Mouse (Mus musculus) ovary, adult 18-20 months (tissue): Measurements from ENCODE around the gene Fam166a.

Source experiments
- DNase-seq: peaks from one replicate; pipeline ENCODE4 v3.0.0; 2022; ENCODE audit warnings: low spot score, mixed read lengths

The Fam166a gene

DNA sequence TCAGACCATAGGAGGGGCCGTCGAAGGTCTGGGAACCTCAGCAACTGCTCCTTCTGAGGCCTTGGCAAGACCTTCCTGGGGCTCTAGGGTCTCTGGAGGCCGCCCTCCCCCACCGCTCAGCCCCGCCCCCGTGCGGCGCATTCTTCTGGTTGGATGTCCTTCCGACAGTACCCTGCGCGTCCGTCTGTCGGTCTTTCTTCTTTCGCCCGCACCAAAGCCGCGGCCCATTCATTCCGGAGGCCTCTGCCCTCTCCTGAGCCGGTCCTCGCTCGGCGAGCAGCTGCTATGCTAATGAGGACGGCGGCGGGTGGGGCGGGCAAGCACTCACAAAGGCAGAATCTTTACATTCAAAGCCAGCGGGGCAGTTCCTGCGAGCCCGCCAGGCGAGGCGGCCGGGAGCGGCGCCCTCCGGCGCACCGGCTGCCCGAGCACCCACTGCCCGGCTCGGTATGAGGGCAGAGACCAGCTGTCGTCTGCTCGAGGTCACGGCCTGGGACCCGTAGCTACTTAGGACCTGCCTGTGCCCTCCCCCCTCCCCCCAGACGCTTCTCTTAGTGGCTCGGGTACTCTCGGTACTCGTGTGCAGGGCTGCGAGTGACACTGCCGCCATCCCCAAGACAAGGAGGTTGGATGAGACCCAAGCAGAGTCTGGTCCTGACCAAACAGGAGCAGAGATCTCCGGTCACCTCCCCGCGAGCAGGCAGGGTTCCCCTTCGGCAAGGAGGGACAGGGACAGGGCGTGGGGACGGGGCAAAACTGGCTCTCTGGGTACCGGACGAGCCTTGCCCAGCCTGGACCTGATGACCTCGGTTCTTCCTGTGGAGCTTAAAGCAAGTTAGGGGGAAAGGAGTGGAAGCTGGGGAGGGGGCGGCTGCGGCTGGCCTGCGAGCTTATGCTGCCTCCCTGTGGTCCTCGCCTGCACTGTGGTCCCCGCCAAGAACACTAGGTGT, 32.6 kb upstream of the Fam166a start:
- DNase-seq: no peak

DNA sequence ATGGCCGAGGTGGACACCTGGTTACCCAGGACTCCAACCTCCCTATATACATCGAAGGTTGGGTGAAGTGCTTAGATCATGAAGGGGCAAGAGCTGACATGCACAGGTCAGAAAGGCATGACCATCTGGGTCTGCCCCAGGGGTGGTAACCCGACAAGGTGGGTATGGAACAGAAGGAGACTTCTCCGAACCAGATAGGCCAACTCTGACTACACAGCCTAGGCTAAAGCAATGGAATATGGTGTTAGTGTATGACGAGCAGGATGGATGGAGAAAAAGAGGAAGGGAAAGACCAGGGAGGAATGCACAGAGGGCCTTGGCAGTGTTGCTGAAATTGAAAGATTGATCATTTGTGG, 32.0 kb upstream of the Fam166a start:
- no peak for DNase-seq

DNA sequence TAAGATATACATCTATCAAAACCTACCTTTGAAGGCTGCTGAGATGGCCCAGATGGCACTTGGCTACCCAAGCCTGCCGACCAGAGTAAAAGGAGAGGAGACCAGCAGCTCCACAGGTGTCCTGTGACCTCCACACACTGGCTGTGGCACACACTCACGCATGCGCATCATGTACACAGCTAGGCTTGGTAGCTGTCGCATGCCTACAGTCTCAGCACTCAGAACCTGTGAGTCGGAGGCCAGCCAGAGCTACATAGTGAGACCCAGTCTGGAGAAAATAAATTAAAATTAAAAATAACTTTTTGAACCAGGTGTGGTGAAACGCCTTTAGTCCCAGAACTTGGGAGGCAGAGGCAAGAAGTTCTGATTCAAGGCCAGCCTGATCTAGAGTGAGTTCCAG, 30.7 kb upstream of the Fam166a start:
- DNase-seq: no peak

DNA sequence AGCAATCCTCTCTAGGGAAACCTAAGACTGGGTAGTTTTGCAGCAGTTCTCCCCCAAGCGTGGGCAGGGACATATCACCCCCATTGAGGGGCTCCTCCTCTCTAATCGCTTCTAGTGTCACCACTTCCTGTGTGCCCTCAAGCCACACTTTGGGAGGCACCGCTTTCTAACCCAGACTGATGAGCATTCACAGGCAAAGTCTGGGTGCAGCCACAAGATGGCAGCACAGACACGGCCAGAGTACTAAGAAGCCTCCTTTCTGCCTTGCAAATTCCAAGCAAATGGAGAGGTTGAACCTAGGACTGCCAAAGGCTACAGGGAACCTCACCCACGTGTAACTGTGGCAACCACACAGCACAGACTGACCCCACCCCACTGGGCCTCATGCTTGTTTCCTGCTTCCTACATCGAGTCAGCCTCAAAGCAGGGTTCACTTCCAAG, 25.2 kb upstream of the Fam166a start:
- peak; percentile 57 for DNase-seq

DNA sequence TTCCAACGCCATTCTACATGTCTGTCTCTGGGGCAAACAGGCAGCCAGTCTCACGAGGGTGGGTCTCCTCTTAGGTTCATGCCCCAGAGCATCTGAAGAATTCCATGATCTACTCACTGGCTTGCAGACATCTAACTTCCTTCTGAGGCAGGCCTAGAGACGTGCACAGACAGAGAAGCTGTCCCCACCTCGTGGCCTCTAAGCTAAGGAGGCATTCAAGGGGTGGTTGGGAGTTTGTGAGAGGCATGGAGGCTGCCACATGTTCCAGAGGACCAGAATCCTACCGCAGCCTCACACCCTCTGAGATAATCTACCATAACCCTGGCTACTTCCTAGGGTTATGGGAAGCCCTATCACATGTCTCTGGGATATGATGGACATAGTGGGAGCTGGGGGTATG, 24.5 kb upstream of the Fam166a start:
- no peak for DNase-seq

DNA sequence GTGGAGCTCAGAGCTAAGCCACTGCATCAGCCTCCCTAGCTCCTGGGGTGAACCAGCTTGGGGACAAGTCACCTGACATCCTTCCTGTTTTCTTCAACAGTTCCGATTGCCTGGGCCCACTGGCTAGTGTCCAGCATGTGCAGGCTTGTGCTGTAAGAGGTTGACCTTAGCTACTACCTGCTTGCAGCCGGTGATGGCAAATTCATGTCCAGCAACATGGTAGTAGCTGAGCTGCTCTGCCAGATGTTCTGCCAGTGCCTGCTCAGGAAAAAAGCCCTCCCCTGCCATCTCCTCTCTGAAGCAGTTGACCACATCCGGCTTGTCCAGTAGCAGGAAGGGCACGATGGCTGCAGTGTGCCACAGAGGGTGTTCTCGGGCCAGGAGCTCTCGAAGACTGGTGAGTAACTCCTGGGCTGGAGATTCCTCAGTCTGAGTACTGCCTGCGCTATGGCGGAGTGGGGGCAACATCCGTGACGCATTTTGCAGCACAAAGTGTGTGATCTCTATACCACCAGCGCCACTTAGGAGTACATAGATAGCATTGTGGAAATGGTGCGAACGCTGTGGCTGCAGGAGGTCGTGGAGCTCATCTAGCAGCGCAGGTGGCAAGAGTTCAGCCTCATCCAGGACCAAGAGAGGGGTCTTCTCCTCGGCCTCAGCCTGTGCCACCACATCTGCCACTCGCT, 23.9 kb upstream of the Fam166a start:
- no peak for DNase-seq

DNA sequence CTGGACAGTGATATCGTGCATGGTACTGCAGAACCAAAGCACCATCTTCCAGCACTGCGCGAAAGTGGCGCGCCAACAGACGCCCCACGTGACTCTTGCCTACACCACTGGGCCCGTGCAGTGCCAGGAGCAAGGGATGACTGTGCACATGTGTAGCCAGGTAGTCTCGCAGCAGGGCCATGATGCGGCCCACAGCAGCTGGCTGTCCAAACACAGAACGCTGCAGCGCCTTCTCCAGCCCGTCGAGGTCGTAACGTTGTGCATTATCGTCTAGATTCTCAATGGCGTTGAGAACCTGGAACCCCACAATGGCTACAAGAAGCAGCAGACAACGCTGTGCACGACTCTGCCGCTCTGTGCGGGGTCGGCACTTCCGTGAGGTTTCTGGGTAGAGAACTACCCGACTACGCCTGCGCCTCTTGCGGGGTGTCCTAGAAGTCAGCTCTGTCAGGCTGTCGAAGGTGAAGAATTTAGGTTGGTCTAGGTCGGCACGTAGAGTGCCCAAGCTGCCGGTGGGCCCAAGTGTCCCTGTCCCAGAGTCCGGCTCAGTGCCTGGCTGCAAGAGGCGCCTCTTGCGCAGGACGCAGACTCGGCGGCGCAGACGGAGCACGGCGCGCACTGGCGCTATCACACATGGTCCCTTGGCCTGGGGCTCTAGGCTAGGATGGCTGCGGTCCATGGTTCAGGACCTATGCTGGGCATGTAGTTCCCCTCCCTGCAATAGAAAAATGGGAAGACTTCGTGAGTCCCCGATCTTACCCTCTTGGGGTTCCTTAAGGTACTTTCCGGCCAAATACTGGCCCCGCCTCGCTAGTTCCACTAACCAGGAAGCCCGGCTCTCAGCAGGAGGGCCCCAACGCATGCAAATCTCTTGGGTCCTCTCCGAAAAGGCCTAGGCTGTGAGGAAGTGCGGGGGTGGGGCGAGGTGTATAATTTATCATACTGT, 23.1 kb upstream of the Fam166a start:
- peak; percentile 46 for DNase-seq

DNA sequence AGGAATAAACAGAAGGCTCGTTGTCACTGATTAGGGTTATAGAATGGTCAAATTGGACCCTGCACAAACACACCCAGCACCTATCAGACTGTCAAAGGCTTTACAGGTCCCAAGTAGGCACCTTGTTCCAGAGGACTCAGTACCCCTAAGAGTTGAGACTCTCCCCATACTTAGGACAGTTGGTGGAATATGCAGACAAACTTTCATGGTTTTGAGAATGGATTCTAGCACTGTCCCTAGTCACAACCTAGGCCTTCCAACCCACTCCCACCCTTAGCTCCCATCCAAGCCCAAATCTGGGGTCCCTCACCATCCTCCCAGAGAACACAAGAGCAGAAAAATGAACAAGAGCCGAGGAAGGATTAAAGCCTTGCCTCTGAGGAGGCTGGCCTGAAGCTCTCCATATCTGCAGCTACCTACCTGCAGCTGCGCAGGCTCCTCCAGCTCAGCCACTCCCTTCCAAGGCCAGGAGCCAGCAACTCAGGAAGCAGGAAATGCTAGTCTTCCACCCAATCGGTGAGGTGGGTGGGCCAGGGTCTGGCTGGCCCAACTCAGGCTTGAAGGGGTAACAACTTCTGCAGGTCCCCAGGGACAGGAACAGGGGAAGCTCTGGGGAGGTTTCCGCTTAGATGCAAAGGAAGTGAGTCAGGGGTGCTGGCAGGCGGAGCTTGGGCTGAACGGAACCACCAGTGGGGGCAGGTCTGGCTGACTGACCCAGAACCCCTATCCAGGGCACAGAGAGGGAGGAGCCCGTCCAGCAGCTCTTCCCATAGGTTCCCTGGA, 22.2 kb upstream of the Fam166a start, which contains the start of gene Tor4a:
TSS of gene Tor4a (minus strand) at position 715 of the 783 bp plus-strand sequence.
- DNase-seq: peak; percentile 82

DNA sequence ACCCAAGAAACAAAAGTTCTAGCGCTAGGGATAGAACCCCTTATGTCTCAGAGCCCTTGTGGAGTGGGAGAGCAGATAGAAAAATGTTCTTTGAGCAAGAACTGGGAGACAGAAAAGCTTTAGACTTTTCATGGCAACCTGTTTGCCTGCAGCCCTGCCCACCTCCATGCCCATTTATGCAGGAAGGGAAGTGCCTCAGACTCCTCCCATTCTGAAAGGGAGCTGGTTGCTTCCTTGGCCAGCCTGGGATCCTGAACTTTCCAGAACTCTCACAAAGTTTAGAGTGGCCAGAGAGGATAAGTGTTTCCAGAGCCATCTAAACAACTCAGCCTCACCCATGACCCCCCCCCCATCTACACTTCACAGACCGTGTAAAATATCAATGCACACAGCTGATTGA, 21.4 kb upstream of the Fam166a start:
- no peak for DNase-seq

DNA sequence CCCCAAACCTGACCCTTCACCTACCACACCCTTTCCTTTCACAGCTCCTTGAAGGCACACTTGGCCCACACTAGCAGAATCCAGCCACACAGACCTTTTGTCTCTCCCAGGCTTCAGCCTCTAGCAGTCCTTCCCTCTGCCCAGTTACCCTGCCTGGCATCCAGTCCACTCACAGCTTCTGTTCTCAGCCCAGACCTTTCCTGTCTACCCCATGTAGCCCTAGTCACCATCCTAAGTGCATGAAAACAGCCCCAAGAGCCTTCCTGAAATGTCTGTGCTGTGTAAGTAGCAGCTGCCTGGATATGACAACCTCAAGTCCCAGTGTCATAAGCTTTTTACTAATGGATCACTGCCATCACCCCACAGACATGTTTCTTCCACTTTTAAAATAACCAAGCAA, 20.6 kb upstream of the Fam166a start:
- no peak for DNase-seq

DNA sequence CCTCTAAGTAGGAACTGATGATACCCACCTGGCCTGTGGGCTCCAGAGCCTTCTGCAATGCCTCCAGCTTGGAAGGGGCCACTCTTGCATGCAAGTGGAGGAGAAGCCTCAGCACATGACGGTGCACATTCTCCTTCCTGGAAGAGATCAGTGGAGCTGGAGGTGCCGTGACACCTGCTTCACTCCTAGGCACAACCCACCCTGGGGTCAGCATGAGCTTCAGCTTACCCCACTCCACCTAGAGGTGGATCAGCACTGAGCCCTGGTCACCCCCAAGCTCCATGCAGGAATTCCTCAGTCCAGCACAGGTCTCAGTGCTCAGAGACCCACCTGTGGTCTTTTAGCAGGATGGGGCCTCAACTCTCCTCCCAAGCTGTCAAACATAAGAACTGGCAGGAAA, 17.9 kb upstream of the Fam166a start:
- DNase-seq: no peak

DNA sequence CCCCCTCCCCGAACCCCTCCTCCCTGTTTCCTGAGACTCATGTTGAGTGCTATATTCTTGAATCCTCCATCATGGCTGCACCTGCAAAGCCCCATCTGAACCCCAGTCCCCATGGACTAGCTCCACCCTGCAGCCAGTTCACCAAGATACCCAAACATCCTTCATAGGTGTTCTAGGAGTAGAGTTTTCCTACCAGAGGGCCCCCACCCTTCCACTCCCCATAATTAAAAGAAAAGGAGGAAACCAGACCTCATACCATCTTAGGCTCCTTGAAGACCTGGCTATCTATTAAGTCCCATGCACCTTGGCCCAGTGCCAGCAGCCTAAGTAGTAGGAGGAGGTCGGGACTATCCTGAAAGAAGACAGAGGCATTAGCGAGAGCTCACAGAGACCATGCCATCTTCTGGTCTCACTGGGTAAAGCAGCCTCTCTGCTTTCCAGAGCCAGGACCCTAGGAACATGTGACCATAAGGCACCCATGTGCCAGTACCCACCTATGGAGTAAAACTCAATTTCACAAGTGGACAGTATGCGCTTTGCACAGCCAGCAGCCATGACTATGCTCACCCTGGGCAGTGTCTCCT, 14.8 kb upstream of the Fam166a start:
- no peak for DNase-seq

DNA sequence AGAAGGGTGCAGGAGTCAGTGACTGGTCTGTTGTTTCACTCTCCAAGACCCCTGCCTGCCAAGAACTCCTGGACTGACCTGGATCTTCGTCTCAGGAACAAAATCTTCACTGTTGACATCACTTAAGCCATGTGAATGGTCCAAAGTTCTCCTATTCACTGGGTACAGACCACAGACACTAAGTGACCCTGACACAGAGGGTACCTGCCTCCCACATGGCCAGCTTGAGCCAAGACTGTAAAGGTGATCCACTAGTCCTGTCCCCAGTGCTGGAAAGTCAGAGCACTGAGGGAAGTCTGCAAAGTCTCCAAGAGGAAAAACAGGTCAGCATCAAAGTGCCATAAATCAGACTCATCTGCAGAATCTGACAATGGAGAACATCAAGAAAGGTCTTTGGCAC, 11.0 kb upstream of the Fam166a start:
- DNase-seq: no peak

DNA sequence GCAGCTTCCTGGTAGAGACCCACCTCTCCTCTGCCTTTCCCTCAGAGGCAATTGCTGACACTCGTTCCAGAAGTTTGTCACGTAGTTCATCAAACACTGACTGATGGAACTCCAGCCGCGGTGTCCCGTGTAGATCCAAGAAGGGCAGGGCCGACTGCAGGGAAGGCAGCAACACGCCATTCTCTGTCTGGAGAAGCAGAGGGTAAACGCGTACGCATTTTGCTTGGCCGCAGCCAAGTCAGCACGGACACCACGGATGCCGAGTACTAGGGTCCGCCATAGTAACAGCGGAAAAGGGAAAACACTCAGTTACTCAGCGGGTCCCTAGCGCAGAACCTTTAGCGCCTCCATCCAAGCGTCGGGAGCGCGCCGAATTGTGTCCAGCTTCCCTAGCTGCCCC, 7.9 kb upstream of the Fam166a start:
- DNase-seq: no peak

DNA sequence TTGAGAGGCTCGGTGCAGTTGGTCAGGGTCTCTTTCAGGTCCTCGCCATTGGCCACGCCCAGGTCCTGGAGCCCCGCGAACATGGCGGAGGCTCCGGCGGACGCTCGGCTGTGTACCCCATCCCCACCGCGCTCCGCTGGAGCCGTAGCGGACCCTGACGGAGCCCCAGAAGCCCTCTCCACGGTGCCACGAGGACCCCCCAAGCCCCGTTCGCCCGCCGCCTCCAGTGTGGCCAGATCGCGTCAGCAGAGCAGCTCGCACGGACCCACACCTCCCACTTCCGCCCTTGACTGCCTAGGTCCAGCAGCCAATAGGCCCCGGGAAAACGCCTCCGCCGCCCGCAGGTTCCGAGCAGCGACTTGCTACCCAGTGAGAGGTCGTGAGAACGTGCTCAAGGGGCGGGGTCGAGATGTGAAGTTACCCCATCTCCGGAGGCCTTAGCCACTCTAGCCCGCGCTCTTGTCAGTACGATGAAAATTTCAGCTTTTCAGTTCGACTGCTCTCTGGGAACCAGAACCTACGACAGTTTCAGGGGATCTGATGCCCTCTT, 7.3 kb upstream of the Fam166a start, which contains the start of gene Nelfb:
TSS of gene Nelfb (minus strand) at position 369 of the 550 bp plus-strand sequence.
- peak; percentile 84 for DNase-seq

DNA sequence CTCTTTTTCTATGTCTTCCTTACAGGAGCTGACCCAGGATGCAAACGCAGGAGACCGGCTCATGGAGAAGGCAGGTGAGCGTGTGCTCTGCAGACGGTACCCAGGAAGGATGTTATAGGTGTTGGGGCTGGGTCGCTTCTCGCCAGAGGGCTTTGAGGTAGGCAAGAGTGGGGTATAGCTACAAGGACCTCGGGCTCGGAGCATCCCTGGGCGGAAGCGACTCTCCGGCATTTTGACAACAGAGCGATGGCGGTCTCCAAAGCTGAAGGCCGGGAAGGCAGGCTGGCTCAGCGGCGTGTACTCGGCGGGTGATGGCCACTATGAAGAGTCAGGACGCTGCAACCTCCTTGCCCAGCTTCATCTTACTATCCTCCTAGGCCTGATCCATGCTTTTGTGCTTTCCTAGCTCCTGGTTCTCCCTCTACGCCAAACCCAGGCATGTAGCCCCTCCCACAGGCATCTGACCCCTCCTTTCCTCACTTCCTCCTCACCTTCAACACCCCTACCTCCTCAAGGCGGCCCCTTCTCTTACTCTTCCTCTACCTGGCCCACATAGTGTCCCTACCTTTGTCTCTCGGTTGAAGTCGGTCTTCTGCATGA, 5.2 kb upstream of the Fam166a start:
- DNase-seq: no peak

DNA sequence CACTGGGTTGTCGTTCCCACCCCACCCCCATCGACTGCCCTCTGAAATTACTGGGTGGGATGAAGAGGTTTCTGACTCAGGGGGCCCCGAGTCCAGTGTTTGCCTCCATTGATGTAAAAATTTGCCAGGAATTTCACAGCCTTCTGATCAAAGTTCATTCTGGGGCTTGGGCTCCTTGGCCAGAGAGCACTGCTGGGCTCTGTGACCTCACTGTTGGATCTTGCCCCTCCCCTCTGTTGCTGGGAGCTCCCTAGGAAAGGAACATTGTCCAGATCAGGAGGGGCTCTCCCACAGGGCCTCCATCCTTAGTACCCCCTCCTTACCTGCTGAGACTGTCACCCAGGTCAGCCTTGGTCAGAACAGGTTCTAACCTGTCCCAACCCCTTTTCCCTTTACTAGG, 4.1 kb upstream of the Fam166a start, which contains the start of gene Stpg3:
TSS of gene Stpg3 (minus strand) at position 194 of the 400 bp plus-strand sequence.
- DNase-seq: no peak

DNA sequence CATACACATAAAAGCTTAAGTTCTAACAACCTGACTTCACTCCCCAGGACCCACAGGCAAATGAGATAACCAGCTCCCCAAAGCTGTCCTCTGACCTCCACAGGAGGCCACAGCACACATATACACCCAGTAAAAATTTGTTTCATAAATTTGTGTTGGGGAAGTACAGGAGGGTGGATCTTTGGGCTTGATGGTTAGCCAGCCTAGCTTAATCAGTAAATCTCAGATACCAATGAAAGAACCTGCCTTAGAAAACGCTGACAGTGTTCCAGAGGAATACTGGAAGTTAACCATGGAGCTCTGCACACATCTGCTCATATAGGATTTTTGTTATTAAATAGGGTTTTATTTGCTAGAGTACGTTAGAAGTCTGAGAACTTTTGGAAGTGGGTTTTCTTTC, 879 bp upstream of the Fam166a start:
- DNase-seq: no peak

DNA sequence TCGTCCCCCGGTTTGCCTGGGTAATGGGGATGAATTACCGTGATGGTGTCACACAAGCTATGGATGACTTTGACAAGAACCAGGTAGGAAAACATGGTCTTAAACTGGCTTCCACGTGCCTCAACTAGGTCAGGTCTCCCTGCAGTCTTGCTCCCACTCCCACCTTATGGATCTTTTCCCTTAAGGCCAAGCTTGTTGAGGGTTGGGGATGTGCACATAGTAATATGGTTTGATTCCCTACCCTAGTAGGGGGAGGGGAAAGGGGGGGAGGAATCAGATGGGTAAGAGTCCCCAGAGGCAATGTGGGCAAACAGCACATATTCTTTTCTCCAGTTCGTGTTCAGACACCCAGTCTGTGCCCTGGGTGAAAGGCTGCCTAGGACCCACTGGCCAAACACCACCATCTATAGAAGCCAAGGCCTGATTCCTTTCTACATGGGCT, 2.8 kb downstream of the Fam166a start:
- no peak for DNase-seq
